Mouse (Mus musculus): ENCODE measurements around the gene Trcg1. TPM values are rescaled to one million over a fixed set of nuclear protein-coding genes. Genes with fewer than 3 reads are reported as not detected.

Gene Trcg1
- polyA plus RNA-seq, 2 experiments: not detected

GRCm38 (mm10) chr9:57232341-57232940 lies 3.9 kb upstream of the Trcg1 start:
- no peaks in the 10 kb centered on the region for H3K27me3 ChIP-seq (ENCODE audit: control insufficient read depth, insufficient read depth, low read length)
- H3K4me2 ChIP-seq (ENCODE audit: low read depth): no peak overlapping the region
- no peaks in the 10 kb centered on the region for H3K36me3 ChIP-seq (replicated peaks; ENCODE audit: control insufficient read depth, insufficient read depth, low read depth)
- DNase-seq (ENCODE audit: low read depth in 3 of 3, low spot score in 3 of 3) (no peak), ATAC-seq (ENCODE audit: insufficient read depth) (no peak)
- no peak overlapping the region for H3K9ac ChIP-seq (replicated peaks)
- H3K4me3 ChIP-seq (ENCODE audit: insufficient read depth in 1 of 2, low read depth in 2 of 2, low read length in 2 of 2): no peak overlapping the region
- TF ChIP-seq EP300 (IDR thresholded peaks at IDR 0.05; ENCODE audit: low read depth) (no peak), CTCF (IDR thresholded peaks at IDR 0.05; ENCODE audit: low read depth) (no peak)
- no peak overlapping the region for H3K27ac ChIP-seq
- peaks cover 15 to 26% of the 10 kb centered on the region in 2 experiments for H3K4me1 ChIP-seq (replicated peaks; ENCODE audit: control insufficient read depth in 2 of 2, insufficient read depth in 2 of 2, low read length in 1 of 2)
- H3K9me3 ChIP-seq (ENCODE audit: control insufficient read depth, low read length): no peaks in the 10 kb centered on the region
- WGBS (ENCODE audit: insufficient replicate concordance): 69% methylated on average over 5 of the region's 5 CpGs

DNA sequence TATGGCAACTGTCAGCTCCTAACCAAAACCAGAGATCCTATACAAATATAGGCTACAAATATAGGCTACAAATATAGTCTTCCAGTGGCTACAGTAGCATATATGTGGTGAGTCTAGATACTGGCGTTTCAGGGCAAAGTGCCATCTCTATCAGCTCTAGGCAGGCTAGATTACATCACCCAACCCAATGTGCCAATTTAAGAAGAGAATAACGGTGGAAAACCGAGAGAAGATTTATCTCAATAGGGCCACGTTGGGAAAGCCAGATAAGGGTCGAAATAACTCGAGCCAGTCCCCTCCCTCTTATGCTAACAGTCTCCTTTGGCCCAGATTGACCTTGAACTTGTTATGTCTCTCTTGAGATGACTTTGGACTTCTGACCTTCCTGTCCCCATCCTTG lies 3.2 kb upstream of the Trcg1 start:
- no peak overlapping the region for H3K4me3 ChIP-seq (ENCODE audit: insufficient read depth in 1 of 2, low read depth in 2 of 2, low read length in 2 of 2)
- no peak for TF ChIP-seq CTCF (IDR thresholded peaks at IDR 0.05; ENCODE audit: low read depth)
- peak; percentile 84 for TF ChIP-seq EP300 (IDR thresholded peaks at IDR 0.05; ENCODE audit: low read depth)
- DNase-seq (ENCODE audit: low read depth in 3 of 3, low spot score in 3 of 3) (peak in 2 of 3 experiments; percentile 15 to 17), ATAC-seq (ENCODE audit: insufficient read depth) (peak; percentile 71; the same call in 1 of the 2 replicates)
- H3K27me3 ChIP-seq (ENCODE audit: control insufficient read depth, insufficient read depth, low read length): no peaks in the 10 kb centered on the region
- H3K4me2 ChIP-seq (ENCODE audit: low read depth): no peak overlapping the region
- no peaks in the 10 kb centered on the region for H3K9me3 ChIP-seq (ENCODE audit: control insufficient read depth, low read length)
- peaks cover 15 to 26% of the 10 kb centered on the region in 2 experiments for H3K4me1 ChIP-seq (replicated peaks; ENCODE audit: control insufficient read depth in 2 of 2, insufficient read depth in 2 of 2, low read length in 1 of 2)
- no peak overlapping the region for H3K27ac ChIP-seq
- no peak overlapping the region for H3K9ac ChIP-seq (replicated peaks)
- 6% methylated on average over 6 of the region's 6 CpGs for WGBS (ENCODE audit: insufficient replicate concordance)
- no peaks in the 10 kb centered on the region for H3K36me3 ChIP-seq (replicated peaks; ENCODE audit: control insufficient read depth, insufficient read depth, low read depth)

DNA sequence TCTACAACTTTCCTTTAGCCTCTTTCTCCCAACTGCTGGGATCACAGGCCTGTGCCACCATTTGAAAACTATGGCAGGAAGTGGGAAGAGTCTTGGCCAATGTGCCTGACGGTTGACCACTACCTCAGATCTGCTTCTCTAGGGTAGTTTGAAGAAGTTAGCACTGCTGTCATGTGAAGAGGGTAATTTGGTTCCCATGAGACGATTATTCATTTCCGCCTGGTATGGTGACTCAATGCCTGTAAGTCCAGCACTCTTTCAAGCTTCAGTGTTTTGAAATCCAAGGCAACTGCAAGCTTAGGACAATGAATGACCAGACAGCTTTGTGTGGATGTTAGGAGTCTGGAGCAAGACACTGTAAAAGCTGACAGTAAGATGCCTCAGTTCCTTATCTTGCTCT lies 2.6 kb upstream of the Trcg1 start:
- Histone ChIP-seq H3K9me3 (ENCODE audit: control insufficient read depth, low read length) (no peaks in the 10 kb centered on the region), H3K9ac (replicated peaks) (no peak overlapping the region), H3K27ac (no peak overlapping the region), H3K4me1 (replicated peaks; ENCODE audit: control insufficient read depth in 2 of 2, insufficient read depth in 2 of 2, low read length in 1 of 2) (peaks cover 15 to 26% of the 10 kb centered on the region in 2 experiments), H3K27me3 (ENCODE audit: control insufficient read depth, insufficient read depth, low read length) (no peaks in the 10 kb centered on the region), H3K4me3 (ENCODE audit: insufficient read depth in 1 of 2, low read depth in 2 of 2, low read length in 2 of 2) (no peak overlapping the region), H3K36me3 (replicated peaks; ENCODE audit: control insufficient read depth, insufficient read depth, low read depth) (no peaks in the 10 kb centered on the region), H3K4me2 (ENCODE audit: low read depth) (no peak overlapping the region)
- no peak for DNase-seq (ENCODE audit: low read depth in 3 of 3, low spot score in 3 of 3)
- TF ChIP-seq CTCF (IDR thresholded peaks at IDR 0.05; ENCODE audit: low read depth): no peak
- TF ChIP-seq EP300 (IDR thresholded peaks at IDR 0.05; ENCODE audit: low read depth): no peak
- no peak for ATAC-seq (ENCODE audit: insufficient read depth)
- WGBS (ENCODE audit: insufficient replicate concordance): 43% methylated on average over 3 of the region's 3 CpGs

- no peak for DNase-seq (ENCODE audit: low read depth in 3 of 3, low spot score in 3 of 3)
- 63% methylated on average over 5 of the region's 5 CpGs for WGBS (ENCODE audit: insufficient replicate concordance)
- H3K4me3 ChIP-seq (ENCODE audit: insufficient read depth in 1 of 2, low read depth in 2 of 2, low read length in 2 of 2): no peak overlapping the region
- no peak for ATAC-seq (ENCODE audit: insufficient read depth)
- no peaks in the 10 kb centered on the region for H3K27me3 ChIP-seq (ENCODE audit: control insufficient read depth, insufficient read depth, low read length)
- no peak for TF ChIP-seq EP300 (IDR thresholded peaks at IDR 0.05; ENCODE audit: low read depth)
- no peak for TF ChIP-seq CTCF (IDR thresholded peaks at IDR 0.05; ENCODE audit: low read depth)
- H3K4me2 ChIP-seq (ENCODE audit: low read depth): no peak overlapping the region
- H3K4me1 ChIP-seq (replicated peaks; ENCODE audit: control insufficient read depth in 2 of 2, insufficient read depth in 2 of 2, low read length in 1 of 2): peaks cover 13 to 14% of the 10 kb centered on the region in 2 experiments
- no peak overlapping the region for H3K9ac ChIP-seq (replicated peaks)
- no peaks in the 10 kb centered on the region for H3K36me3 ChIP-seq (replicated peaks; ENCODE audit: control insufficient read depth, insufficient read depth, low read depth)
- no peak overlapping the region for H3K27ac ChIP-seq
- no peaks in the 10 kb centered on the region for H3K9me3 ChIP-seq (ENCODE audit: control insufficient read depth, low read length)
Measured at GRCm38 (mm10) chr9:57237705-57238104, 1.3 kb downstream of the Trcg1 start.

DNA sequence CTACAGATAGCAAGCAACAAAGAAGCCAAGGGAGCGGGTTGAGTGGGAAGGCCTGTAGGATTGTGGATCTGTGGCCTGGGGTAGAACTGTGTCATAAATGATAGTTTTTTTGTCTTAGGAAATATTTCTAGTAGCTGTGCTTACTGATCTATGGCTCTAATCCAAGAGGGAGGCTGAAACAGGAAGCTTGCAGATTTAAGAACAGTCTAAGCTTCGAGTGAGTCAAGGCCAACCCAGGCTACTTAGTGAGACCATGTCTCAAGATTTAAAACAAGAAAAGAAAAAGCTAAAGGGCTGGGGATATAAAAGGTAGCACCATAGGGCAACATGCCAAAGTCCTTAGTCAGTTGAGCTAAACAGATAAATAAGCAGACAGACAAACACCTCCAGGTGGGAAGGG lies 1.9 kb downstream of the Trcg1 start:
- H3K9me3 ChIP-seq (ENCODE audit: control insufficient read depth, low read length): no peaks in the 10 kb centered on the region
- no peak overlapping the region for H3K4me3 ChIP-seq (ENCODE audit: insufficient read depth in 1 of 2, low read depth in 2 of 2, low read length in 2 of 2)
- no peak overlapping the region for H3K27ac ChIP-seq
- peaks cover 8 to 9% of the 10 kb centered on the region in 2 experiments for H3K4me1 ChIP-seq (replicated peaks; ENCODE audit: control insufficient read depth in 2 of 2, insufficient read depth in 2 of 2, low read length in 1 of 2)
- H3K27me3 ChIP-seq (ENCODE audit: control insufficient read depth, insufficient read depth, low read length): no peaks in the 10 kb centered on the region
- ATAC-seq (ENCODE audit: insufficient read depth) (no peak), DNase-seq (ENCODE audit: low read depth in 3 of 3, low spot score in 3 of 3) (no peak)
- H3K9ac ChIP-seq (replicated peaks): no peak overlapping the region
- TF ChIP-seq CTCF (IDR thresholded peaks at IDR 0.05; ENCODE audit: low read depth): no peak
- no peak for TF ChIP-seq EP300 (IDR thresholded peaks at IDR 0.05; ENCODE audit: low read depth)
- H3K4me2 ChIP-seq (ENCODE audit: low read depth): no peak overlapping the region
- no peaks in the 10 kb centered on the region for H3K36me3 ChIP-seq (replicated peaks; ENCODE audit: control insufficient read depth, insufficient read depth, low read depth)
- 61% methylated on average over 2 of the region's 2 CpGs for WGBS (ENCODE audit: insufficient replicate concordance)
